Mouse (Mus musculus) cerebellum, adult 9-10 months (tissue): ENCODE results near the gene Kctd15.

ENCODE experiments used
- DNase-seq: peaks from one replicate; pipeline ENCODE4 v3.0.0; 2022

Kctd15 gene

DNA sequence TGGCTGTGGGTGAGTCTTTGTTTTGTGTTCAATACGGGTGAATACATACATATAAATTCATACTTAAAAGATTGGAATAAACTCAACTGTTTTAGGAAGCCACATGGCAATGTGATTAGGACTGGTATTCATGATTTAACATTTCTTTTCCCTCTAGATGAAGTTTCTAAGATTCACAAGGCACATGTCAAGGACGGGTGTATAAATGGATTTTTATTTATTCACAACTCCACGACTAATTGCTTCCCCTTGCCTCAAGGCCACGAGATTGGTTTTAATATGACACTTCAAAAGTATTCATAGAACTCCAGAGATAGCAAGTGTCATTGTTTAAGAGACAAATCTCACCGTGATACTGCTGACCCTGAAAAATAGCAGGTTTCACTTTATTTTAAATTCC, at the start of gene Kctd15:
Kctd15 (minus strand) TSS at position 101 of the 400 bp plus-strand sequence.
- no peak for DNase-seq

DNA sequence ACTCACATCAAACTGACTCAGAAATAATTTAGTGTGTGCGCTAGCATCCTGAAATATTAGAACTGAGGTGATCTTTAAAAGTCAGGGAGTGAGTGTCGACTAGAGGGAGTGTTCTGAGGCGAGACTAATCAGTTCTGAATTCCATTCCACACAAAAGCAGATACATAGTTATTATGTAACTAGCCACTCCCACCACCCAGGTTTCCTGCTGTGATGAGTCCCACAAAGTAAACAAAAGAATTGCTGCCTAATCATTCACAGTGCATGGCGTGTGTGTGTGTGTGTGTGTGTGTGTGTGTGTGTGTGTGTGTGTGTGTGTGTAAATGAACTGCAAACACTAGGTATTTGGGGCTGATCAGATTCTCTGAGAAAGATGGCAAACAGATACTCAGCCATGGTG, 47.9 kb upstream of the Kctd15 start:
- DNase-seq = no peak

DNA sequence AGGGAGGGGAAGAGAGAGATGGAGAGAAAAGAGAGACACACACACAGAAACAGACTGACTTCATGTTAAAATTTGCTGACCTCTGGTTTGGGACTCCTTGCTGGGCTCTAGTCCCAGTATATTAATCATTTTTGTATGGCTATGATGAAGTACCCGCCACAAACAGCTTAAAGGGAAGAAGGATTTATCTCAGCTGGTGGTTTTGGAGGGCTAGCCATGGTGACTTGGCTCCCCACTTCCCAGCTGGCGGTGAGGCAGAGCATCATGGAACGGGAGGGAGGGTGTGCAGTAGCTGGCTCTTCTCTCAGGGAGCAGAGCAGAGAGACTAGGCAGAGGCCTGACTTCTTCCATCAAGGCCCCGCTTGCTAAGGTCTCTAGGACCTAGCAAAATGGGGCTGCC, 46.9 kb upstream of the Kctd15 start:
- DNase-seq = no peak

DNA sequence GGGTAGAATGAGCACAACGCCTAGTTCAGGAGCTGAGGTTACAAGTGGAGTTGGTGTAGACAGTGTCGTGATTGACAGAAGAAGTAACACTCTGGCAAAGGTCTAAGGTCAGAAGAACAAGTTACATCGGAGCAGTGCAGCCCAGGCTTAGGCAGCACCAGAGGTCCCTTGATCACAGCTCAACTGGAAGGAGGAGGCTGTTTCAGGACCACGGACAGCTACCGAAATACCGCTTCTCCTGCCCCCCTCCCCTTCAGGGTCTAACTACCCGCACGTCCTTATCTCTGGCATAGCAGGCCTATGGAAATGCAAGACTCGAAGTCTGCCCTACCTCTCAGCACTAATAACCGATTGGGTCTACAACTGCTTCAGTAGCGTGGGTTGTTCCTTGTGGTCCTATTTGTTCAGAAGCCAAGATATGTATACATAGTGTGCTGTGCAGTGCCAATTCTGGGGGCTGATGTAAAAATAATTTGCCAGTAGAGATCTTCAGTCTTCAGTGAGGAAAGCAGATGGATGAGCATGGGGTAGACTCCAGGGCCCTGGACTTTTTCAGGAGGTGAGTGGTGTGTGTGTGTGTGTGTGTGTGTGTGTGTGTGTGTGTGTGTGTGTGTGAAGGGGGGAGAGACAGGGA, 46.3 kb upstream of the Kctd15 start:
- no peak for DNase-seq

DNA sequence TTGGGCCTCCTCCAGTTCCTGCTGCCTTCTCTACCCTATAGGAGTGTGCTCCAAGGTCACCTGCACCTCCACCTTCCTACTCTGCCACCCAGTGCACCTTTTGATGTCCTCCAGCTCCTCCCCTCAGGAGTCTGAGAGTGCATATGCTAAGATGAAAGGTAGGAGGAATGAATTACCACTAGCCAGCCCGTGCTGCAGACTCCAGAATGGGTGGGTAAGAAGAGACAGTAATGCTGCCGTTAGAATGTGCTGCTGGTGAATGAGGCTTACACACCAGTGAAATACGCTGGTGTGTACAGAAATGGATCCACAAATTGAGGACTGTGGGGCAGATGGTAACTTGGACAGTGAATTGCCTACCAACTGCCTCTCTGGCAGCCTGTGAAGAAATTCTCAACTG, 43.4 kb upstream of the Kctd15 start:
- DNase-seq = no peak

DNA sequence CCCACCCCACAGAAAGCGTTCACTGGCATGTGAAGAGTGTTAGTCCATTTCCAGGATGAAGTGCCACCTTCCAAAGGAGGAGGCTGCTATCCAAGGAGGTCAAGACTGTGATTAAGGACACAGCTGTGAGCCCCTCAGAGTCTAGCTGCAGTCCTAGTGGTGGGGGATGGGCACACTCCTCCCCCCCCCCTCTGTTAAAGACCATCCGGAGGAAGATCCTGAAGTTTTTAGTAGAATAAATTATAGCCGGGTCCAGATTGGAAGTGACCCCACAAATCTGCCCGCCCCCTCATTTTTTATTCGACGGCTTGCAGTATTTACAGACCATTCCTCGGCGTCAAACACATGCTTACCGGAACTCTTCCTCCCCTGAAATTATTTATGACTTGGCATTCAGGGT, 41.7 kb upstream of the Kctd15 start:
- no peak for DNase-seq

DNA sequence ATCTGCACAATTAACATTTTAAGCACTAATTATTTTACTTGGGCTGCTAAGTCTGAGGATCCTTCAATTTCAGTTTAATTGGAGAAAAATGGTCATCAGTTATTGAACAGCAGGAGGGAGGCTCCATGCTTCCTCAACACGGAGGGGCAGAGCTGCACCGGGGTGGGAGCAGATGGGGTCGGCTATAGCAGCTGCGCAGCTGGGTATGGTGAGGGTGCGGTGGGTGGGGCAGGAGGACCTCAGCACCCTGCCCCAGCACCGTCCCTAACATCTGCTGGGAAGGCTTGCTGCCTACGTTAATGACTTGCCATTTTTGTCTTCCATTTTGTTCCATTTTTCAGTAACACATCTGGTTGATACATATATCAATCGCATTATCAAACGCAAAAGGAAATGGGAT, 39.6 kb upstream of the Kctd15 start:
- no peak for DNase-seq

DNA sequence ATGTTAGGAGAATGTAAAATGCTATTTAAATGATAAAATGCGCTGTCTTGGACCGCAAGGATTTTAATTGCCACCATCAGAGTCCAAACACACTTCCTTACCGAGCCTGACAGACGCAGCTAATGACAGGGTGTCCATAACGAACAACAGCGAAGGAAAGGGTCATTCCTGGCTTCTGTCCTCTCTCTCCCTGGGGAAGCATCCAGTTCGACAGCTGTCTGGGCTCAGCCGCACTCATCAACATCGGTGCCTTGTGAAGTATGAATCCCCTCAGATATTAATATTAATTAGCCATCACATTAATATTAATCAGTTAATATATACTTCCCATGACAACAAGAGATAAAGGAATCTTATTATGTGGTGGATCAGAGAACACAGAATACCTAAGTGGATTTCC, 38.4 kb upstream of the Kctd15 start:
- DNase-seq = no peak

DNA sequence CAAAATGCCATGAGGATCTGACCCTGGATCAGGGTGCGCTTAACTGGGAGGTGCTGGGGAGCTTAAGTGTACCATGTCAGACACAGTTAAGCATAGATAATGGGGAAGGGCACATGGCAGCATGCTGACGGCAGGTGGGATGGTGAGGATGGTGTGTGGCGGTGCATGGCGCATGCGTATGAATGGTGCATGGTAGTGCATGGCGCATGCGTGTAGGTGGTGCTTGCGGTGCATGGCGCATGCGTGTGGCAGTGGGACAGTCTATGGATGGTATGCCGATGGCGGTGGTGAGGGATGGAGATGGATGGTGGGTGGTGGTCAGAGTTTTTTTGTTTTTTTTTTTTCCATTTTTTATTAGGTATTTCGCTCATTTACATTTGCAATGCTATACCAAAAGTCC, 37.4 kb upstream of the Kctd15 start:
- DNase-seq = no peak

DNA sequence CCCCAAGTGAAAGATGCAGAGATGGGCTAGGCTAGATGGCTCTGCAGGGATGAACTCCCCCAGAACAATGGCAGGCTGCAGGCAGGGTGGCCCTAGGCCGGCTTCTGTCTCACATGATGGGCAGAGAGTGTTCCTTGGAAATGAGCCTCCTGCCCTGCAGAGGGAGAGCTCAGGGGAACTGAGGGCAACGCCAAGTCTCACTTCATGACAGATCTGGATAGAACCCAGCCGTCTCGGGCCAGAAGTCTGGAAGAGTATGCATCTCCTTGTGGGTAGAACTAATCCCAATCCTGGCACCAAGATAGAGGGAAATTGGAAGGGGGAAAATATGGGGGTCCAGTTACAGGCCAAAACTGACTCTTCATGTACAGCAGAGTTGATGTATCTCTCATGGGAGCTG, 36.5 kb upstream of the Kctd15 start:
- DNase-seq = no peak

DNA sequence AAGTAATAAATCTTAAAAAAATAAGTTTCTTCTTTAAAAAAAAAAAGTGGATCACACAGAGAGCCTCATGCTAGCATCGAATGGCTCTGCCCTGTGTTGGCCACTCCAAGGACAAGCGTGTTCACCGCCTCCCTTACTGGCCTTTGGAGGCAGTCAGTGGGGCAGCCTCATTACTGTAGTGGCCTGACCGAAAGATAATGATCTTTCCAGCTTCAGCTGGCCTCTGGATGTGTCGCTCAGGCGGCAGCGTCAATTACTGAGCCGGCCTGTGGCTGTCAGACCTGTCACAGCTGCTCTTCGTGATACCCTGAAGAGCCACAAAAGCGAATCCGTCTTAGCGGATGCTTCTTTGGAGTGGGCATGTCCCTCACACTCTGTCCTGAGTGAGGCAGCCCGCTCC, 33.6 kb upstream of the Kctd15 start:
- DNase-seq = no peak

DNA sequence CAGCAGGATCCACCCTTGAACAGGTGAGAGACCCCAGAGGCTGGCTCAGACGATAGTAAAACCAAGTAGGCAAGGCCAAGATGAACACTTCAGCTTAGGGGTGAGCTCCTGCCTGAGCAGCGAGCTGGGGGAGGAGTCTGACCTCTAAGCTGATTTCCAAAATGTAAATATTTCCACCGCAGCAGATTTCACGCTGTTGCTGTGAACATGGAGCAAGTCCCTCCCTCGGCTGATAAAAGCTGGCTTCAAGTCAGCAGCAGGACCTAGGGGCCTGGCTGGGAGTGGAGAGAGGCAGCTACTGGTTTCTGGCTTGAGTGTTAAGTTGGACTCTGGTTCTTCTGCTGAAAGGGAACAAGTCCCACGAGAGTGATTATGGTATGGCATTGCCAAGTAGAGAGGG, 32.5 kb upstream of the Kctd15 start:
- no peak for DNase-seq

DNA sequence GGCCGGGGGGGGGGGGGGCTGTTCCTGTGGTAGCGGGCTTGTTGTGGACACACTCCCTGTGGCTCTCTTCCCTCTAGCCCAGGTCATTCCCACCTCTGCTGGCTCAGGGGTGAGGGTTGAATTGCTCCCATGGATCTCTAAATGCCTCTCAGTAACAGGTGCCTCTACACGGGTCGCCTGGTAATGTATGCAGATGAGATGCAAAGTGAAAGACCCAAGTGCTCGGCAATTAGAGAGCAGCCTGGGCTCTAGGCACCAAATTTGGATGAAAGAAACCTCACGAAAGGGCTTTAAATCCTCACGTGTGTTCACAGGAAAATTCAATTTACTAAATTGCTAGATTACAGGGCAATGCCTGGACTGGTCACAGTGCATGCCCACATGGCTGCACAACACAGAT, 29.3 kb upstream of the Kctd15 start:
- no peak for DNase-seq

DNA sequence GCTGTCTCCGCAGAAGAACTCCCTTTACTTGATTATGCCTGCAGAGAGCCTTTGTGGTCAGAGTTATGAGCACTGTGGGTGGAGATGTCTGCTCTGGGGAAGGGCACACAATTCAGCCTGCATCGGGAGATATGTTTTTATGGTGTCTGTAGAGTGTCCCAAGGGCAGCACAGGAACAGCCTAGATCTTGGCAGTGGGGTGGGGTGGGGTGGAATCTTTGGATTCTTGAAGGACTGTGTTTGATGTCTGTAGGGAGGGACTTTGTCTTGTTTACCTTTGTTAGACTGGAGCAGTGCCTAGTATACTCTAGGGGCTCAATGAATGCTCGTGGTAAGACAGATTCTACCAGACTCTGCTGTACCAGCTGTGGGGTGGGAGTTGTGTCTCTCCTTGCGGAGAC, 28.6 kb upstream of the Kctd15 start:
- DNase-seq = no peak

DNA sequence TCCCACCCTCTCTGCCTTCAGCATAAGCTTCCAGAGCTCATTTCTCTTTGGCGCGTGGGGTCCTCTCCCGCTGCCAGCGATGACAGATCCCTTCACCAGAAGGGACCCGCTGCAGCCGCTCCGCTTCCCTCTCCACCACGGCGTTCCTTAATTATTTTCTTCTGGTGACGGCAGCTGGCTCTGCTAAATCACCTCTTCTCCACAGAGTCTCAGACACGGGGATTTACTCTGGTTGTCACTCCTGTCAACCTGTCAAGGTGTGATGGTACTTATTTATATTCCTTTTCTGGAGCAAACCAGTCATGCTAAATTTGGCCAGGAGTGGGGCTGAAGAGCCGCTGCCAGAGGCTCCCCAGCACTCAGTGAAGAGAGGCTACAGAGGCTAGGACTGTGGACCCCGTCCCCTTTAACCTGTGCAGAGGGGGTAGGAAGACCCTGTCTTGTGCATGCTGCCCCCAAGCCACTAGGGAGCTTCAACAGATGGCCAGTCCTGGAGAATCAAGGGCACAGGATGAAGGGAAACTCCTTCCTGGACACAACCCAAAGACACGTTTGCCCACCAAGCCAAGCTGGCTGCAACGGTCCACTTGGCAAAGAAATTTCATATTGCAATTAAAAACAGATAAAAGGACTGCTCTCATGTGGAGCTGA, 24.4 kb upstream of the Kctd15 start:
- no peak for DNase-seq

DNA sequence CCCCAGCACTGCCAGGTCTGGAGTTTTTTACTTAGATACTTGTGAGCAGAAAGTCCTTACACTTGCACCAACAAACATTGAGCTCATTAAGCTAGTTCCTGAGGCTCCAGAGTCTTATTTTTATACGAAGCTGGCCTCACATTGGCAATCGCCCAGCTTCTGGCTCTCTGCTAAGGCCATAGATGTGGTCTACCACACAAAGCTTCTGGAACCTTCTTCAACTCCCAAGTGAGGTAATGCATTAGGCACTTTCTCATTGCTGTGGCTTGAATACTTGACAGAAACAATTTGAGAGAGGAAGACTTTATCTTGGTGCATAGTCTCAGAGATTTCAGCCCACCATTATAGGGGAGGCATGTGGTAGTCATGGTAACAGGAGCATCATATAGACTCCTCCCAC, 23.4 kb upstream of the Kctd15 start:
- DNase-seq = no peak

DNA sequence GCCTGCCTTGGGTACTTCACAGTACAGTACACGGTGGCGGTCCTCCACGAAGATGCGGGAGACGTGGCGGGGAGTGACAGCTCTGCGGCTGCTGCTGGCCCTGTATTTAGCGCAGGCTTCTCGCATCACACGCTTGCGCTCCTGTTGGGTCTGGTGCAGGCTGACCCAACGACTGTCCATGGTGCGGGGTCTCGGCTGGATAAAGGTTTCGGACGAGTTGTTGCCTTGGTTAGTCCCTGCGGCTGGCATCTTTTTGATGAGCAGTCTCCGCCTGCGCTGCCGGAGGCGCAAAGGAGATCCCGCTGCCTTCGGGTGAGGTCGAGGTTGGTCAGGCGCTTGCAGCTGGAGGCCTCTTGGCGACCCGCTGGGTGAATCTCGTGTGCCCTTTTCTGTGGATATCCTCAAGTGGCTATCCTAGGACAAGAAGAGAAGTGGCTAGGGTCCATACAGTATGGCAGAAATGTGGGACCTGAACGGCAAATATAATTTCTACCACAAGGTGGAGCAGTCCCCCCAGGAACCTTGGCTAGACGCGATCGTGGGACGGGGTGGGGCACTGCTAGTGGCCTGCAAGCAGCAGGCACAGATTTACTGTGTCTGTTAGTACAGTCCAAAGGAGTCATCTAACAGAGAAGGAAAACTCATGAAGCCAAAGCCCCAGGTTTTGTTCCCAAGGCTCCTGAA, 19.4 kb upstream of the Kctd15 start:
- peak; percentile 71 for DNase-seq

DNA sequence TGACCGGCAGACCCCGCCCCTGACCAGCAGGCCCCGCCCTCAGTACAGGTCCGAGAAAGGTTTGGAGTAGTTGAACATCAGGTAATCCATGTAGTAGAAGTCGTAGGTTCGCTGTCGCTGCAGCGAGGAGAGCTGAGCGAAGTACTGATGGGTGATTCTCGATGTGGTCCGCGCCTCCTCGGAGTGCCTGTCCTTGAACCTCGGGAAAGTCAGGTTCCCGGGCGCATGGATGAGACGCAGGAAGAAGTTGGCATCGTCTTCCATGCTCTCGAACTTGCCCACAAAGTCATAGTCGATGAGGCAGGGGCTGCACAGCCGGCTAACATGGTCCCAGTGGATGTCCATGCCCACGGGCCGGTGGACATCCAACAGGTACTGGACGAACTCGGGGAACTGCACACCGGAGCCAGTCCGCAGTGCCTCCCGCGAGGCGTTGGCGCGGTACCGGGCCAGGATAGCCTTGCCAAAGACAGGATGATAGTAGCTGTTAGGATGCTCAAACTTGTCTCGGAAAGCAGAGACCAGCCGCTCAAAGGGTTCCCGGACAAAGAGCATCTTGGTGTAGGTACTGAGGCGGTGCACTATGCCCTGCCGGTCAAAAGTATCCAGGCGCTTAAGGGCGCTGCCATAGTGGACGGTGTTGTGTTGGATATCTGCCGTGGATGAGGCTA, 18.7 kb upstream of the Kctd15 start:
- no peak for DNase-seq

DNA sequence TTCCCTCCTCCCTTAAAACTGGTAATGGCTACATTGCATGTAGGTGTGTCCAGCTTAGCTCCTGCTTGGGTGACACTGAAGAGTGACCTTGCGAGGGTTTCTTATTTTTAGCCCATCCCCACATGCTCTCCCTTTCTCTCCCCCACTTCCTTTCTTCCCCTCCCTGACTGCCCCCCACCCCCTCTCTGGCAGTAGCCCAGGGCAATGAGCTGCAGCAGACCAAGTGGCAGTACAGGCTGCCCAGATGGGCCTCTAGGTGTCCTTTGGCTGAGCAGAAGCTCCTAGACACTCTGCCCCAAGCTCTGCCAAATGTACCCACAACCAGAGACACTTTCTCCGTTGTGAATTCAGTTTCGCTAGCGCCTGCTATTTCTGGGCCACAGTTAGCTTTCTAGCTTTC, 16.4 kb upstream of the Kctd15 start:
- DNase-seq = no peak

DNA sequence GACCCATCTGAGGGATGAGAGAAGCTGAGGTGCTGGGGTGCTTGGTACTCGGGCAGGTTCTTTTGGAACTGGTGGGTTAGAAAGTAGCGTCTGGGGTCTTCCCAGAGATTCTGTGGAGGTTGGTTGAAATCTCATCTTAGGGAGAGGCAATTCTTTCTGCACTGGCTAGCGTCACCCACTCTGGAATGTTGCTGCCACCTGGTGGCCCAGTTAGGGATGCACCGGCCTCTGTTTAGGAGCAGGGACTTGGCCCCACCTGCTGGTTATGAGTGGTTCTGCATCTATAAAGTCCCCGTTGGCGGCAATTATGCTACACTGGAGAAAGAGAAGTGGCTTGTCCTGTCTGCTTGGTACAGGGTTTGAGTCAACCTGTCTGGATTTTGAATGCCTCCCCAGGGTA, 15.4 kb upstream of the Kctd15 start:
- DNase-seq = peak; percentile 92

DNA sequence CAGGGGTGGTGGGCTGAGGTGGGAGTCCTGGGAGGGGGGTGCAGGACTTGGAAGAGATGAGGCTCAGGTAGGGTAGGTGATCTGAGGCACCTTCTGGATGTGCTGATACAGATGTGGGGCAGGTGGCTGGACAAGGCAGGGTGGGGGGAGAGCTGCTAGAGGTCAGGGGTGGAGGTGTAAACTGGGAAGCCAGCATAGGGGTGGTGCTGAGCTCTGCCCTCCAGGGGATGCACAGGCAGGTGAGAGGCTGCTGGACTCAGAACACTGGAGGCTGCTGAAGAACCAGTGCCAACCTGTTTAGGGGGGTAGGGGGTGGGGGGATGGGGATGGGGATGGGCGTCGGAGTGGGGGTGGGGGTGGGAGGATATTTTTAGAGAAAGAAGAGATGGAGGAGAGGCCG, 14.2 kb upstream of the Kctd15 start:
- DNase-seq = no peak

DNA sequence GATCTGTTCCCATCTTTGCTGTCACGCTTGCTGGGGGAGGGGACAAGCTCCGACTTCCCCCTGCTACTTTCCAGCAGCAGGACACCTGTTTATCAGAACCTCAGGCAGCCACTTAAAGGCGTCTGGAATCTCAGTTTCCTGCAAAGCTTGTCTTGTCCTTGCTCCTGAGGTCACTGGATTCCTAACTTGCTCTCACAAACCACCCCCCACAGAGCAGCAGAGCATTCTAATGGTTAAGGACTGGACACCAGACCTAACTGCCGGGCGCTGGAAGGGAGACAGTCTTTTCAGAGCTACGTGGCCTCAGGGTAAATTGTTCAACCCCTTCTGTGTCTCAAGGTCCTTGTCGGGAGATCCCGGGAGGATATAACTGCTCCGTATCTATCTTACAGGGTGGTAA, 12.8 kb upstream of the Kctd15 start:
- DNase-seq = no peak

DNA sequence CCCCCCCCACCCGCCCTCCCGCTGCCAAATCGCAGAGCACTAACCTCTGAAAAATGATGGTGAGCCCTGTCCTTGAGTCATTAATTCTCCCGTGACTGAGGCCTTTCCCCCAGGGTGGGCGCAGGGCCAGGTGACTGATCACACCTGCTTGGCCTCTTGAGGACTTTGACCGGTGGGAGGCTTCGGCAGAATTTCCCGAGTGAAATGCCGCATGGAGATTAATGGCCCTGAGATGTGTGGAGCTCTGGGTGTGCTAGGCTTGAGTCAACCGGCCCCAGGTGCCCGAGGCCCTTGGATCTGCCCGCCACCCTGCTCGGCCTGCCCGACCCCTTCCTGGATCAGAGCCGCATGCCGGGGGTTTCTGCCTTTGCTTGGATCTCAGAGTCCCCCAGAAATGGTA, 11.3 kb upstream of the Kctd15 start:
- DNase-seq = no peak

DNA sequence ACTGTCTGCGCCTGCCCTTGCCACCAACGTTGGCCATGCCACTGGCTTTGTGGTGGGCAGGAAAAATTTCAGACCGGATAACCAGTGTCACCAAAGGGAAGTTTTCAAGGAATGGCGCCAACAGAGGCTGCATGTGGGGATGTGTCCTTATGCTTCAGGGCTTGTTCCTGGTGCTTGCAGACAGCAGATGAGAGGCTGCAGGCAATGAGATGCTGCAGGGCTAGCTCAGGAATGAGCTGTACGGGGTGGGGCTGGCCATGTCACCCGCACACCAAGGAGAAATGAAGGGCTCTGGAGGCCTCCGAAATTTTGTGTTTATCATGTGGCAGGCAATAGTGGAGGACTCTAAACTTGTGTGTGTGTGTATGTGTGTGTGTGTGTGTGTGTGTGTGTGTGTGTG, 6.6 kb upstream of the Kctd15 start:
- DNase-seq = no peak
